Mouse (Mus musculus): ENCODE measurements around the gene Gpld1. TPM values are rescaled to one million over a fixed set of nuclear protein-coding genes. Genes with fewer than 3 reads are reported as not detected.

Gene Gpld1
- polyA plus RNA-seq, 1 experiment from 2014 or later, result 0.27 TPM

DNA sequence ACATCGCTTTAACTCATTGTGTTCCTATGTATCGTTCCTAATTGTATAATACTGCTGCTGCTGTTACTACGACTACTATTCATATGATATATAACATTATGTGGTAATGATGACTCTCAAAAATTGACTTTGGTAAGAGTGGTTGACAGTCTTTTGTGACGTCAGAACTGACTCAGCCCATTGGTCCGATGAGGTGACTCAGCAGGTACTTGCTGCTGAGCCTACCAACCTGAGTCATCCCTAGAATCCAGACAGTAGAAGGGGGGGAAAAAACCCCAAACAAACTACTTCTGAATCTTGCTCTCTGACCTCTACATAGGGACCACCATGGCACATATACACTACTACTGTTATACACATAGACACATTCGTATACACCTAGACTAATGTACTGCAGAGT, 5.9 kb downstream of the Gpld1 start:
- ATAC-seq (ENCODE audit: insufficient number of reproducible peaks, insufficient read depth, low FRiP score, low read depth), result no peak
- H3K36me3 ChIP-seq (ENCODE audit: control insufficient read depth, insufficient read depth, low read length), result no peaks in the 10 kb centered on the region
- H3K9ac ChIP-seq (ENCODE audit: low read length), result no peak overlapping the region
- 86% methylated on average over 6 of the region's 6 CpGs for WGBS
- peaks cover 0 to 4% of the 10 kb centered on the region in 2 experiments; a peak in 2 of 4 replicates for H3K4me1 ChIP-seq (ENCODE audit: control insufficient read depth in 2 of 2, insufficient read depth in 2 of 2, low read length in 2 of 2)
- H3K4me2 ChIP-seq (ENCODE audit: low read length), result no peak overlapping the region
- H3K27me3 ChIP-seq (ENCODE audit: control insufficient read depth, insufficient read depth, low read length), result no peaks in the 10 kb centered on the region
- H3K4me3 ChIP-seq (ENCODE audit: control insufficient read depth in 1 of 2, insufficient read depth in 1 of 2, low read depth in 1 of 2, low read length in 2 of 2), result no peak overlapping the region
- H3K9me3 ChIP-seq (ENCODE audit: control insufficient read depth, low read length), result no peaks in the 10 kb centered on the region
- H3K27ac ChIP-seq (replicated peaks in 1 of 2; ENCODE audit: control insufficient read depth in 1 of 2, insufficient read depth in 1 of 2, low read depth in 2 of 2, low read length in 2 of 2), result no peak overlapping the region

DNA sequence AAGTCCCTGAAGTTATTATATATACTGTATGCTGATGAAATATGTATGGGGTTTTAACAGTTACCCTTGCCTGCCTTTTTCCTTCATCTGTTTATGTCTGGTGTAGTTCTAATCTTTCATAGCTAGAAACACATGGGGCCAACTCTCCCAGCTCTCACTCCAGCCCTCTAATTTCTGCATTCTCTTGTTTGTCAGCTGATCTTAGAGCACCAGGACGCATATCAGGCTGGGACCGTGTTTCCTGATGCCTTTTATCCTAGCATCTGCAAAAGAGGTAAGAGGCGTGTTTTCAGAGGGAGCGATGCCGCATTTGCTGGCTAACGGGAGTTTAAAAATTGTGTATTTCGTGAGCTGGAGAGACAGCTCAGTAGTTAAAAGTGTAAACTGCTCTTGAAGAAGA, 9.7 kb downstream of the Gpld1 start:
- ATAC-seq (ENCODE audit: insufficient number of reproducible peaks, insufficient read depth, low FRiP score, low read depth), result no peak
- Histone ChIP-seq H3K27ac (replicated peaks in 1 of 2; ENCODE audit: control insufficient read depth in 1 of 2, insufficient read depth in 1 of 2, low read depth in 2 of 2, low read length in 2 of 2) (no peak overlapping the region), H3K4me3 (ENCODE audit: control insufficient read depth in 1 of 2, insufficient read depth in 1 of 2, low read depth in 1 of 2, low read length in 2 of 2) (no peak overlapping the region), H3K4me1 (ENCODE audit: control insufficient read depth in 2 of 2, insufficient read depth in 2 of 2, low read length in 2 of 2) (peaks cover 0 to 4% of the 10 kb centered on the region in 2 experiments; a peak in 2 of 4 replicates), H3K27me3 (ENCODE audit: control insufficient read depth, insufficient read depth, low read length) (peaks cover 5% of the 10 kb centered on the region; the same call in 1 of the 2 replicates), H3K9ac (ENCODE audit: low read length) (no peak overlapping the region), H3K36me3 (ENCODE audit: control insufficient read depth, insufficient read depth, low read length) (no peaks in the 10 kb centered on the region), H3K4me2 (ENCODE audit: low read length) (no peak overlapping the region), H3K9me3 (ENCODE audit: control insufficient read depth, low read length) (no peaks in the 10 kb centered on the region)
- 72% methylated on average over 7 of the region's 7 CpGs for WGBS

DNA sequence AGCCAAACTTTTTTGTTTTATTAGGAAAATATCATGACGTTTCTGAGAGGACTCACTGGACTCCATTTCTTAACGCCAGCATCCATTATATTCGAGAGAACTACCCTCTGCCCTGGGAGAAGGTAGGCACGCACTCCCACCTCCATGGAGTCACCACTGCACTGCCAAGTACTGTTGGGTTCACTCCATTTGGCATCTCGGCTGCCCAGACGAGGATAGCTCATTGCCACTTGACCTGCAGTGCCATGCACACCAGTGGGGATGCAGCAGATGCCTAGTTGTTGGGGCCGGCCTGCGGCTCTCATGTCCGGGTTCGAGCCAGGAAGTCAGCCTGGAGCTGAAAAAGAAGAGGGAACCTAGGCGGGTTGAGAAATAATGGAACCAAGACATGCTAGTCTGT, 12.1 kb downstream of the Gpld1 start:
- no peak overlapping the region for H3K9ac ChIP-seq (ENCODE audit: low read length)
- H3K9me3 ChIP-seq (ENCODE audit: control insufficient read depth, low read length), result no peaks in the 10 kb centered on the region
- H3K4me1 ChIP-seq (ENCODE audit: control insufficient read depth in 2 of 2, insufficient read depth in 2 of 2, low read length in 2 of 2), result peaks cover 0 to 4% of the 10 kb centered on the region in 2 experiments; a peak in 2 of 4 replicates
- ATAC-seq (ENCODE audit: insufficient number of reproducible peaks, insufficient read depth, low FRiP score, low read depth), result no peak
- no peak overlapping the region for H3K4me2 ChIP-seq (ENCODE audit: low read length)
- WGBS, result 32% methylated on average over 11 of the region's 11 CpGs
- no peak overlapping the region for H3K4me3 ChIP-seq (ENCODE audit: control insufficient read depth in 1 of 2, insufficient read depth in 1 of 2, low read depth in 1 of 2, low read length in 2 of 2)
- H3K36me3 ChIP-seq (ENCODE audit: control insufficient read depth, insufficient read depth, low read length), result no peaks in the 10 kb centered on the region
- peaks cover 5% of the 10 kb centered on the region; the same call in 1 of the 2 replicates for H3K27me3 ChIP-seq (ENCODE audit: control insufficient read depth, insufficient read depth, low read length)
- no peak overlapping the region for H3K27ac ChIP-seq (replicated peaks in 1 of 2; ENCODE audit: control insufficient read depth in 1 of 2, insufficient read depth in 1 of 2, low read depth in 2 of 2, low read length in 2 of 2)

DNA sequence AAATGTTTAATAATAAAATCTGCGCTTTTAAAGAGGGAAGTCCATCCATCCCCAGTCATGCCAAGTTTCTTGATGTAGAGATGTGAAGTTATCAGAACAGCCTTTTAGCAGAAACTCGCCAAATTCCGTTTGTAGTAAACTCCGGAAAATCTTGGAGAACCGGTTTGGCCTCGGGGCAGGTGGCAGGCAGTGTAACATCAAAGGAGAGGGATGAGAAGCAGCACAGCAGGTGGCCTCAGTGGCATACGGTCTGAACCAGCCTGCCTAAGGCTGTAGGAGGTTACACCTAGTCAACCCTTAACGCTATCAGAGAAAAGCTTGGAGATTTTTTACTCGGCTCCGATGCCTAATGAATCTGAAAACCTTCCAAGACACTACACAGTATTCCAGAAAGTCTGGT, 12.5 kb downstream of the Gpld1 start:
- H3K4me3 ChIP-seq (ENCODE audit: control insufficient read depth in 1 of 2, insufficient read depth in 1 of 2, low read depth in 1 of 2, low read length in 2 of 2), result no peak overlapping the region
- H3K27ac ChIP-seq (replicated peaks in 1 of 2; ENCODE audit: control insufficient read depth in 1 of 2, insufficient read depth in 1 of 2, low read depth in 2 of 2, low read length in 2 of 2), result no peak overlapping the region
- no peak overlapping the region for H3K4me2 ChIP-seq (ENCODE audit: low read length)
- no peaks in the 10 kb centered on the region for H3K9me3 ChIP-seq (ENCODE audit: control insufficient read depth, low read length)
- H3K9ac ChIP-seq (ENCODE audit: low read length), result no peak overlapping the region
- ATAC-seq (ENCODE audit: insufficient number of reproducible peaks, insufficient read depth, low FRiP score, low read depth), result no peak
- WGBS, result 14% methylated on average over 10 of the region's 10 CpGs
- H3K4me1 ChIP-seq (ENCODE audit: control insufficient read depth in 2 of 2, insufficient read depth in 2 of 2, low read length in 2 of 2), result peaks cover 0 to 4% of the 10 kb centered on the region in 2 experiments; a peak in 2 of 4 replicates
- peaks cover 5% of the 10 kb centered on the region; the same call in 1 of the 2 replicates for H3K27me3 ChIP-seq (ENCODE audit: control insufficient read depth, insufficient read depth, low read length)
- H3K36me3 ChIP-seq (ENCODE audit: control insufficient read depth, insufficient read depth, low read length), result no peaks in the 10 kb centered on the region

DNA sequence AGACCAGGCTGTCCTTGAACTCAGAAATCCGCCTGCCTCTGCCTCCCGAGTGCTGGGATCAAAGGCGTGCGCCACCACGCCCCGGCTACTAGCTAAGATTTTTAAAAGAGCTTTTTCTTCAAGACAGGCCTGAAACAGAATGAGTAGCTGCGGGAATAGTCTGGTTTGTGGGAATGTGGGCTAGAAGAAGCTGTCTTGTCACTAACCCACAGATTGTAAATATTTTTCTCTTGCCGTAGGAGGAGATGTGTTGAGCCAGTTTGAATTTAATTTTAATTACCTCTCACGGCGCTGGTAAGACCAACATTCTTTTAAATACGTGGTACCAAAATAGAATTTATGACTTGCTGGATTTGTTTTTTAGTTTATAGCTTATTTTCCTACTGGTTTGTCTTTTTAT, 15.7 kb downstream of the Gpld1 start:
- no peak overlapping the region for H3K9ac ChIP-seq (ENCODE audit: low read length)
- peaks cover 5% of the 10 kb centered on the region; the same call in 1 of the 2 replicates for H3K27me3 ChIP-seq (ENCODE audit: control insufficient read depth, insufficient read depth, low read length)
- H3K9me3 ChIP-seq (ENCODE audit: control insufficient read depth, low read length), result no peaks in the 10 kb centered on the region
- no peaks in the 10 kb centered on the region for H3K36me3 ChIP-seq (ENCODE audit: control insufficient read depth, insufficient read depth, low read length)
- ATAC-seq (ENCODE audit: insufficient number of reproducible peaks, insufficient read depth, low FRiP score, low read depth), result no peak
- H3K27ac ChIP-seq (replicated peaks in 1 of 2; ENCODE audit: control insufficient read depth in 1 of 2, insufficient read depth in 1 of 2, low read depth in 2 of 2, low read length in 2 of 2), result no peak overlapping the region
- H3K4me2 ChIP-seq (ENCODE audit: low read length), result no peak overlapping the region
- 90% methylated on average over 11 of the region's 11 CpGs for WGBS
- H3K4me1 ChIP-seq (ENCODE audit: control insufficient read depth in 2 of 2, insufficient read depth in 2 of 2, low read length in 2 of 2), result no peaks in the 10 kb centered on the region
- H3K4me3 ChIP-seq (ENCODE audit: control insufficient read depth in 1 of 2, insufficient read depth in 1 of 2, low read depth in 1 of 2, low read length in 2 of 2), result no peak overlapping the region

DNA sequence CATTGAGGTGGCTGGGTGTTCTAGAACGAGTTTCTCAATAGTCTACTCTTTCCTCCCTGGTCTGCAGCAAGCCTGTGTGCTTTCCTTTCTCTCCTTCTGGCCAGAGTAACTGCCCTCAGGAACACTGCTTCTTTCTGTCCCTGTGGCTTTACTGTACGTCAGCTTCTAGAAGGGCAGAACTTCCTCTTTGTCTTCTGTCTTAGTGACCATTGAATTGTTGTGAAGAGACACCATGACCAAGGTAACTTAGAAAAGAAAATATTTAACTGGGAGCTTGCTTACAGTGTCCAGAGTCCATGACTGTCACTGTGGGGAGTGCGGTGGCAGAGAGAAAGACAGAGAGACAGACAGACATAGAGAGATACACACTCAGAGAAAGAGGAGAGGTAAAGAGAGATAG, 17.1 kb downstream of the Gpld1 start:
- H3K36me3 ChIP-seq (ENCODE audit: control insufficient read depth, insufficient read depth, low read length), result no peaks in the 10 kb centered on the region
- no peak overlapping the region for H3K4me2 ChIP-seq (ENCODE audit: low read length)
- no peak overlapping the region for H3K27ac ChIP-seq (replicated peaks in 1 of 2; ENCODE audit: control insufficient read depth in 1 of 2, insufficient read depth in 1 of 2, low read depth in 2 of 2, low read length in 2 of 2)
- H3K4me1 ChIP-seq (ENCODE audit: control insufficient read depth in 2 of 2, insufficient read depth in 2 of 2, low read length in 2 of 2), result no peaks in the 10 kb centered on the region; a peak in 1 of 4 replicates
- no peak overlapping the region for H3K4me3 ChIP-seq (ENCODE audit: control insufficient read depth in 1 of 2, insufficient read depth in 1 of 2, low read depth in 1 of 2, low read length in 2 of 2)
- H3K27me3 ChIP-seq (ENCODE audit: control insufficient read depth, insufficient read depth, low read length), result peaks cover 2% of the 10 kb centered on the region; the same call in 1 of the 2 replicates
- ATAC-seq (ENCODE audit: insufficient number of reproducible peaks, insufficient read depth, low FRiP score, low read depth), result no peak
- WGBS, result 70% methylated on average over 3 of the region's 3 CpGs
- H3K9ac ChIP-seq (ENCODE audit: low read length), result no peak overlapping the region
- H3K9me3 ChIP-seq (ENCODE audit: control insufficient read depth, low read length), result no peaks in the 10 kb centered on the region

DNA sequence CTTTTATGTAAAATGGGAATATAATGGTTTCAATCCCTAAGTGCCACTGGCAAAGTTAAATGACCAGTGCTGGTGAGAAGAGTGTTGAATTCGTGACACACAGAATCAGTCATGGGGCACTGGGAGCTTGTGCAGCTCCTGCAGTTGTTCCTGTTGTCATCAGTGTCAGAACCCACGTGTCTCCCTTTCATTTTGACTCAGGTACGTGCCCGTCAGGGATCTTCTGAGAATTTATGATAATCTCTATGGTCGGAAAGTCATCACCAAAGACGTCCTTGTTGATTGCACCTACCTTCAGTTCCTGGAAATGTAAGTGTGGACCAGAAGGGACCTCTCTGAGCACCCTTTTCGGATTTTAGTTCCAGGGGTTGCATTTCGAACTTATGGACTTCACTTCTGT, 19.2 kb downstream of the Gpld1 start:
- WGBS, result 77% methylated on average over 8 of the region's 8 CpGs
- no peak overlapping the region for H3K9ac ChIP-seq (ENCODE audit: low read length)

More for the DNA sequence above, 19.2 kb downstream of the Gpld1 start:
- Histone ChIP-seq H3K9me3 (ENCODE audit: control insufficient read depth, low read length) (no peaks in the 10 kb centered on the region), H3K4me2 (ENCODE audit: low read length) (no peak overlapping the region), H3K27me3 (ENCODE audit: control insufficient read depth, insufficient read depth, low read length) (no peaks in the 10 kb centered on the region), H3K36me3 (ENCODE audit: control insufficient read depth, insufficient read depth, low read length) (no peaks in the 10 kb centered on the region), H3K4me1 (ENCODE audit: control insufficient read depth in 2 of 2, insufficient read depth in 2 of 2, low read length in 2 of 2) (peaks cover 2 to 7% of the 10 kb centered on the region in 2 experiments; a peak in 2 of 4 replicates), H3K27ac (replicated peaks in 1 of 2; ENCODE audit: control insufficient read depth in 1 of 2, insufficient read depth in 1 of 2, low read depth in 2 of 2, low read length in 2 of 2) (no peak overlapping the region), H3K4me3 (ENCODE audit: control insufficient read depth in 1 of 2, insufficient read depth in 1 of 2, low read depth in 1 of 2, low read length in 2 of 2) (no peak overlapping the region)
- ATAC-seq (ENCODE audit: insufficient number of reproducible peaks, insufficient read depth, low FRiP score, low read depth), result no peak

Data from heart, embryonic 14.5 days (tissue).